Mouse (Mus musculus) erythroblast, embryonic 14.5 days (primary cell): ENCODE data around the gene Daglb. TPM values are rescaled to one million over a fixed set of nuclear protein-coding genes. Genes with fewer than 3 reads are reported as not detected.

Experiments
- H3K27me3 ChIP-seq: 2 replicates; pipeline ENCODE4 v1.6.1; 2012; ENCODE audit warnings: inconsistent platforms; ENCODE audit not compliant: control insufficient read depth
- H3K36me3 ChIP-seq: 2 replicates; pipeline ENCODE4 v1.6.1; 2012; ENCODE audit warnings: mild to moderate bottlenecking, inconsistent platforms; ENCODE audit not compliant: control insufficient read depth
- H3K4me1 ChIP-seq: 2 replicates; pipeline ENCODE4 v1.6.1; 2012; ENCODE audit warnings: inconsistent platforms; ENCODE audit not compliant: control insufficient read depth
- H3K4me3 ChIP-seq: replicated peaks from 2 replicates; pipeline ENCODE3; 2012; ENCODE audit warnings: moderate library complexity, mild to moderate bottlenecking, inconsistent platforms
- H3K9me3 ChIP-seq: 2 replicates; pipeline ENCODE4 v1.6.1; 2012; ENCODE audit warnings: low read length, inconsistent platforms, mixed read lengths; ENCODE audit not compliant: control insufficient read depth
- GATA1 ChIP-seq: IDR thresholded peaks from 2 replicates; pipeline ENCODE4 v1.6.1; 2012; ENCODE audit warnings: low read length, inconsistent platforms, mixed read lengths
- TAL1 ChIP-seq: IDR thresholded peaks from 3 replicates; pipeline ENCODE4 v1.6.1; 2012; ENCODE audit warnings: low read length, inconsistent platforms, mixed read lengths
- polyA plus RNA-seq: library from polyadenylated mRNA; stranded (reverse); fragments of >175 nt; gene quantifications from 2 replicates; pipeline ENCODE4 v1.2.3, GENCODE M21; 2012

Gene Daglb
- polyA plus RNA-seq, 1 experiment, result 0.52 TPM

- Histone ChIP-seq H3K27me3 (no peaks in the 10 kb centered on the region), H3K36me3 (peaks cover 98% of the 10 kb centered on the region), H3K4me1 (peaks cover 64% of the 10 kb centered on the region), H3K9me3 (no peaks in the 10 kb centered on the region), H3K4me3 (peak overlapping the region; percentile 51)
- no peak for TF ChIP-seq GATA1
- no peak for TF ChIP-seq TAL1
Observed at GRCm38 (mm10) chr5:143509294-143509693, 44.9 kb downstream of the Daglb start.

- H3K36me3 ChIP-seq, result peaks cover 98% of the 10 kb centered on the region
- no peaks in the 10 kb centered on the region for H3K27me3 ChIP-seq
- no peaks in the 10 kb centered on the region for H3K9me3 ChIP-seq
- TF ChIP-seq TAL1, result no peak
- TF ChIP-seq GATA1, result no peak
- peak overlapping the region; percentile 51 for H3K4me3 ChIP-seq
- H3K4me1 ChIP-seq, result peaks cover 68% of the 10 kb centered on the region
Observed at GRCm38 (mm10) chr5:143509737-143510136, 45.4 kb downstream of the Daglb start.

GRCm38 (mm10) chr5:143511577-143511976 lies 47.2 kb downstream of the Daglb start:
- H3K9me3 ChIP-seq, result no peaks in the 10 kb centered on the region
- H3K27me3 ChIP-seq, result no peaks in the 10 kb centered on the region
- peaks cover 74% of the 10 kb centered on the region for H3K4me1 ChIP-seq
- H3K36me3 ChIP-seq, result peaks cover 98% of the 10 kb centered on the region
- H3K4me3 ChIP-seq, result no peak overlapping the region
- TF ChIP-seq GATA1 (no peak), TAL1 (no peak)

GRCm38 (mm10) chr5:143512305-143512704 lies 47.9 kb downstream of the Daglb start:
- H3K9me3 ChIP-seq, result no peaks in the 10 kb centered on the region
- no peak for TF ChIP-seq GATA1
- TF ChIP-seq TAL1, result no peak
- H3K4me3 ChIP-seq, result no peak overlapping the region
- H3K36me3 ChIP-seq, result peaks cover 98% of the 10 kb centered on the region
- no peaks in the 10 kb centered on the region for H3K27me3 ChIP-seq
- H3K4me1 ChIP-seq, result peaks cover 78% of the 10 kb centered on the region

GRCm38 (mm10) chr5:143514878-143515277 lies 50.5 kb downstream of the Daglb start:
- H3K36me3 ChIP-seq, result peaks cover 95% of the 10 kb centered on the region
- no peaks in the 10 kb centered on the region for H3K27me3 ChIP-seq
- peaks cover 76% of the 10 kb centered on the region for H3K4me1 ChIP-seq
- H3K4me3 ChIP-seq, result no peak overlapping the region
- H3K9me3 ChIP-seq, result no peaks in the 10 kb centered on the region
- TF ChIP-seq GATA1, result no peak
- TF ChIP-seq TAL1, result no peak

- H3K36me3 ChIP-seq, result peaks cover 94% of the 10 kb centered on the region
- H3K4me1 ChIP-seq, result peaks cover 69% of the 10 kb centered on the region
- TF ChIP-seq TAL1 (no peak), GATA1 (no peak)
- no peaks in the 10 kb centered on the region for H3K27me3 ChIP-seq
- H3K9me3 ChIP-seq, result no peaks in the 10 kb centered on the region
- H3K4me3 ChIP-seq, result no peak overlapping the region
Observed at GRCm38 (mm10) chr5:143517005-143517404, 52.6 kb downstream of the Daglb start.

GRCm38 (mm10) chr5:143517436-143517835 lies 53.1 kb downstream of the Daglb start:
- Histone ChIP-seq H3K4me3 (no peak overlapping the region), H3K4me1 (peaks cover 69% of the 10 kb centered on the region), H3K36me3 (peaks cover 94% of the 10 kb centered on the region)

GRCm38 (mm10) chr5:143518045-143518591 lies 53.7 kb downstream of the Daglb start:
- Histone ChIP-seq H3K36me3 (peaks cover 93% of the 10 kb centered on the region), H3K27me3 (no peaks in the 10 kb centered on the region), H3K9me3 (no peaks in the 10 kb centered on the region), H3K4me3 (no peak overlapping the region), H3K4me1 (peaks cover 69% of the 10 kb centered on the region)
- TF ChIP-seq TAL1 (no peak), GATA1 (no peak)

More at GRCm38 (mm10) chr5:143517436-143517835, 53.1 kb downstream of the Daglb start:
- no peak for TF ChIP-seq TAL1
- TF ChIP-seq GATA1, result no peak
- no peaks in the 10 kb centered on the region for H3K27me3 ChIP-seq
- H3K9me3 ChIP-seq, result no peaks in the 10 kb centered on the region

- TF ChIP-seq GATA1, result no peak
- no peak for TF ChIP-seq TAL1
- peaks cover 73% of the 10 kb centered on the region for H3K4me1 ChIP-seq
- H3K27me3 ChIP-seq, result no peaks in the 10 kb centered on the region
- peaks cover 90% of the 10 kb centered on the region for H3K36me3 ChIP-seq
- H3K9me3 ChIP-seq, result no peaks in the 10 kb centered on the region
- no peak overlapping the region for H3K4me3 ChIP-seq
Observed at GRCm38 (mm10) chr5:143520415-143520814, 56.0 kb downstream of the Daglb start.

- Histone ChIP-seq H3K4me1 (peaks cover 78% of the 10 kb centered on the region), H3K9me3 (no peaks in the 10 kb centered on the region), H3K36me3 (peaks cover 74% of the 10 kb centered on the region), H3K27me3 (no peaks in the 10 kb centered on the region), H3K4me3 (no peak overlapping the region)
- TF ChIP-seq TAL1 (no peak), GATA1 (no peak)
Observed at GRCm38 (mm10) chr5:143522882-143523281, 58.5 kb downstream of the Daglb start.
